Mouse (Mus musculus) common myeloid progenitor, adult 5-6 weeks (primary cell): ENCODE results near the gene Atp6v1e1. TPM values are rescaled to one million over a fixed set of nuclear protein-coding genes. Genes with fewer than 3 reads are reported as not detected.

Source experiments
- ATAC-seq: replicated peaks from 2 replicates; pipeline ENCODE4 v1.8.0; 2016; ENCODE audit warnings: low read depth, mild to moderate bottlenecking, moderate TSS enrichment, inconsistent platforms; ENCODE audit not compliant: poor library complexity, severe bottlenecking
- total RNA-seq: library from RNA; stranded (forward); fragments of 200-1000, 187-1606 nt; gene quantifications from 2 replicates; pipeline ENCODE4 v1.2.3, GENCODE M21; 2017

The Atp6v1e1 gene
- total RNA-seq, 1 experiment from 2014 or later, result 99.9 TPM

GRCm38 (mm10) chr6:120773763-120774162 lies 48.8 kb downstream of the Atp6v1e1 start:
- no peak for ATAC-seq

GRCm38 (mm10) chr6:120773149-120773628 lies 49.4 kb downstream of the Atp6v1e1 start, which contains the start of gene Slc25a18:
Slc25a18 (plus strand) TSS chr6:120773578.
- no peak for ATAC-seq

GRCm38 (mm10) chr6:120772025-120772424 lies 50.6 kb downstream of the Atp6v1e1 start:
- ATAC-seq, result no peak

GRCm38 (mm10) chr6:120771366-120771765 lies 51.2 kb downstream of the Atp6v1e1 start:
- ATAC-seq, result no peak

- ATAC-seq, result no peak
These were observed 52.6 kb downstream of the Atp6v1e1 start for GRCm38 (mm10) chr6:120769972-120770371.

GRCm38 (mm10) chr6:120761151-120761550 lies 61.4 kb downstream of the Atp6v1e1 start:
- no peak for ATAC-seq

GRCm38 (mm10) chr6:120746416-120746815 lies 76.2 kb downstream of the Atp6v1e1 start:
- no peak for ATAC-seq

Other genes starting within 250 kb of the Atp6v1e1 start
- gene Cecr2, start 156.4 kb downstream of the Atp6v1e1 start, total RNA-seq, result 2.3 and 5.4 TPM in 2 replicates
- gene Slc25a18, start 49.2 kb downstream of the Atp6v1e1 start, total RNA-seq, result not detected in 2 replicates
- gene Bcl2l13, start 13.4 kb upstream of the Atp6v1e1 start, total RNA-seq, result 25.9 and 38.9 TPM in 2 replicates
- gene Bid, start 94.1 kb upstream of the Atp6v1e1 start, total RNA-seq, result 28.1 and 29.7 TPM in 2 replicates